Mouse (Mus musculus) stomach, embryonic 16.5 days (tissue): ENCODE measurements around the gene Cpox. TPM values are rescaled to one million over a fixed set of nuclear protein-coding genes. Genes with fewer than 3 reads are reported as not detected.

Source experiments
- ATAC-seq: fragments of 200-750 bp; cut with Nextera tagmentation; 2 replicates; pipeline ENCODE4 v1.8.0; 2017; ENCODE audit warnings: moderate number of reproducible peaks, moderate TSS enrichment; ENCODE audit not compliant: insufficient read depth, low FRiP score
- H3K27ac ChIP-seq: fragments of 300-500 bp; sonication (generic); 2 replicates; pipeline ENCODE4 v1.5.1; 2014; ENCODE audit warnings: low read length
- H3K27me3 ChIP-seq: fragments of 300-500 bp; sonication (generic); 2 replicates; pipeline ENCODE4 v1.6.1; 2014; ENCODE audit warnings: low read length, control low read depth, mixed read lengths; ENCODE audit not compliant: control insufficient read depth, insufficient read depth
- H3K36me3 ChIP-seq: fragments of 300-500 bp; sonication (generic); 2 replicates; pipeline ENCODE4 v1.6.1; 2014; ENCODE audit warnings: low read length; ENCODE audit not compliant: control insufficient read depth, insufficient read depth
- H3K4me1 ChIP-seq: fragments of 300-500 bp; sonication (generic); 2 replicates; pipeline ENCODE4 v1.6.1; 2014; ENCODE audit warnings: low read length, control low read depth, mixed read lengths; ENCODE audit not compliant: control insufficient read depth, insufficient read depth
- H3K4me2 ChIP-seq: fragments of 300-500 bp; sonication (generic); 2 replicates; pipeline ENCODE4 v1.6.1; 2014; ENCODE audit warnings: low read depth, low read length, mixed read lengths
- H3K4me3 ChIP-seq: fragments of 300-500 bp; sonication (generic); replicated peaks from 2 replicates; pipeline ENCODE4 v1.5.1; 2014; ENCODE audit warnings: mild to moderate bottlenecking, low read length
- H3K9ac ChIP-seq: fragments of 300-500 bp; sonication (generic); 2 replicates; pipeline ENCODE4 v1.6.1; 2014; ENCODE audit warnings: low read length
- H3K9me3 ChIP-seq: fragments of 300-500 bp; sonication (generic); replicated peaks from 2 replicates; pipeline ENCODE4 v1.6.1; 2016; ENCODE audit warnings: low read length, control low read depth; ENCODE audit not compliant: control insufficient read depth
- WGBS: fragments of 180-500 bp; shearing (Covaris S2); extraction: QIAGEN DNeasy Blood & Tissue Kit; methylation state at CpG from one replicate; pipeline ENCODE4 v1.1.7; 2014; 5-methylcytosine and 5-hydroxymethylcytosine counted together
- polyA plus RNA-seq: library from polyadenylated mRNA; unstranded; fragments of >200 nt; fragmentation: Nextera tagmentation; extraction: Ambion mirVana; gene quantifications from 2 replicates; pipeline ENCODE4 v1.2.1, GENCODE M21; 2015

Gene Cpox
- polyA plus RNA-seq, 1 experiment from 2014 or later, result 40.4 TPM

GRCm38 (mm10) chr16:58685548-58686537, 15.8 kb downstream of the Cpox start:
- Histone ChIP-seq H3K27ac (no peak overlapping the region), H3K4me1 (no peaks in the 10 kb centered on the region), H3K4me3 (no peak overlapping the region), H3K4me2 (no peak overlapping the region), H3K9me3 (no peaks in the 10 kb centered on the region), H3K9ac (no peak overlapping the region), H3K36me3 (peaks cover under 1% of the 10 kb centered on the region; the same call in 1 of the 2 replicates), H3K27me3 (no peaks in the 10 kb centered on the region)
- no peak for ATAC-seq
- 69% methylated on average over 20 of the region's 20 CpGs for WGBS

DNA sequence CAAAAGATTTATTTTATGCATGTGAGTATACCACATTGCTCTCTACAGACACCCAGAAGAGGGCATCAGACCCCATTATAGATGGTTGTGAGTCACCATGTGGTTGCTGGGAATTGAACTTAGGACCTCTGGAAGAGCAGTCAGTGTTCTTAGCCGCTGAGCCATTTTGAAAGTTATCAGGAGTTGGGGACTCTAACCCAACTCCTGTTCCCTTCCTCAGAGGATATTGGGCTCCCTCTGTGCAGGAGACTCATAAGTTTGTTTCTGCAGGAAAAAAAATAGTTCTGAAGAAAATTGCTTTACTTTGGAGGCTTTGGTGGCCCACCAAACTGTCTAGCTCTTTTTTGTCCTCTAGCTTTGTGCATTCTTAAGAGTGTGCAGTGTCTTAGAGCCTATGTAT, 18.4 kb downstream of the Cpox start:
- Histone ChIP-seq H3K4me1 (no peaks in the 10 kb centered on the region), H3K36me3 (no peaks in the 10 kb centered on the region), H3K27ac (no peak overlapping the region), H3K9ac (no peak overlapping the region), H3K27me3 (no peaks in the 10 kb centered on the region), H3K9me3 (no peaks in the 10 kb centered on the region), H3K4me3 (no peak overlapping the region), H3K4me2 (no peak overlapping the region)
- ATAC-seq, result no peak
- WGBS, result 82% methylated on average over 1 of the region's 1 CpGs

GRCm38 (mm10) chr16:58689555-58690169, 19.6 kb downstream of the Cpox start:
- Histone ChIP-seq H3K9me3 (no peaks in the 10 kb centered on the region), H3K9ac (no peak overlapping the region), H3K27me3 (no peaks in the 10 kb centered on the region), H3K27ac (no peak overlapping the region), H3K36me3 (no peaks in the 10 kb centered on the region), H3K4me2 (no peak overlapping the region), H3K4me3 (no peak overlapping the region), H3K4me1 (no peaks in the 10 kb centered on the region)
- no peak for ATAC-seq
- WGBS, result 79% methylated on average over 5 of the region's 5 CpGs

DNA sequence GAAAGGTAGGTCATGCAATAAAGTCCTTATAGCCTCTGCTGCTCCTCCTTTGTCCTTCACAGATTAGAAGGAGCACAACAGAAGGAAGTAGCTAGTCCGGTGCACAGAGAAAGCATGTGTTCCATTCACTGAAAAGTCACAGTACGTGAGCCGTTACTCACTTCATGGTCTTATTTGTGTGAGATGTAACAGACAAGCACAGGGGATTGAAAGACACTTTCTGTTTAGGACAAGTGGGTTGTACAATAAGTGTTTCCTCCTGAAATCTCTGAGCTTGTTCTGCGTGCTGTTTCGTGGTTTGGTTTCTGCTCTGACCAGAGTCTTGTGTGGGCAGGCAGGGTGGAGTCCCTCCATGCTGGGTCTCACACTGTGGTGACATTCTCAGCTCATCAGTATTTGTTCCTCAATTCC, 20.2 kb downstream of the Cpox start:
- Histone ChIP-seq H3K27me3 (no peaks in the 10 kb centered on the region), H3K9me3 (no peaks in the 10 kb centered on the region), H3K4me1 (no peaks in the 10 kb centered on the region), H3K4me3 (no peak overlapping the region), H3K9ac (no peak overlapping the region), H3K4me2 (no peak overlapping the region), H3K36me3 (no peaks in the 10 kb centered on the region), H3K27ac (no peak overlapping the region)
- 84% methylated on average over 5 of the region's 5 CpGs for WGBS
- no peak for ATAC-seq

GRCm38 (mm10) chr16:58694091-58694490, 24.0 kb downstream of the Cpox start:
- Histone ChIP-seq H3K4me2 (no peak overlapping the region), H3K4me1 (no peaks in the 10 kb centered on the region), H3K36me3 (no peaks in the 10 kb centered on the region), H3K27ac (no peak overlapping the region), H3K4me3 (no peak overlapping the region), H3K9me3 (no peaks in the 10 kb centered on the region), H3K27me3 (no peaks in the 10 kb centered on the region), H3K9ac (no peak overlapping the region)
- 81% methylated on average over 5 of the region's 5 CpGs for WGBS
- no peak for ATAC-seq

DNA sequence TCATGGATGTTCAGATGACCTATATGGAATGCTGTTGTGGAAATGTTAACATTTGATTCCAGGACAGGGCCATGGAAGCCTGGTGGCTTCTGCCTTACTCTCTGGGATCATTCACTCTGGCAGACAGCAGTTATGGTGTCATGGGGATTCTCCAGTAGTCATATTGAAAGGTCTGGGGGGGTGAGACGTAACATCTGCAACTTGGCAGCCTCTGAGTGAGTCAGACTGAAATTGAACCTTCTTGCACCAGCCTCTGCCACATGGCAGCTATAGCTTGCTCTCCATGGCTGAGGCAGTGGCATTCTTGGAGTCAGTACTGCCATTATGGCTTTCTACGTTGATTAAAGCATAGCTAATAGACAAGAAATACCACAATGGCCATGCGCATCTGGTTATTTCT, 26.7 kb downstream of the Cpox start:
- Histone ChIP-seq H3K4me3 (no peak overlapping the region), H3K27ac (no peak overlapping the region), H3K36me3 (no peaks in the 10 kb centered on the region), H3K9me3 (no peaks in the 10 kb centered on the region), H3K4me1 (no peaks in the 10 kb centered on the region), H3K27me3 (no peaks in the 10 kb centered on the region), H3K9ac (no peak overlapping the region), H3K4me2 (no peak overlapping the region)
- 86% methylated on average over 3 of the region's 3 CpGs for WGBS
- ATAC-seq, result no peak

GRCm38 (mm10) chr16:58697261-58697660, 27.2 kb downstream of the Cpox start:
- 92% methylated on average over 1 of the region's 1 CpGs for WGBS
- no peak overlapping the region for H3K4me3 ChIP-seq
- no peaks in the 10 kb centered on the region for H3K27me3 ChIP-seq
- no peaks in the 10 kb centered on the region for H3K4me1 ChIP-seq
- no peaks in the 10 kb centered on the region for H3K9me3 ChIP-seq
- ATAC-seq, result no peak
- no peak overlapping the region for H3K27ac ChIP-seq
- no peaks in the 10 kb centered on the region for H3K36me3 ChIP-seq
- no peak overlapping the region for H3K9ac ChIP-seq
- no peak overlapping the region for H3K4me2 ChIP-seq

DNA sequence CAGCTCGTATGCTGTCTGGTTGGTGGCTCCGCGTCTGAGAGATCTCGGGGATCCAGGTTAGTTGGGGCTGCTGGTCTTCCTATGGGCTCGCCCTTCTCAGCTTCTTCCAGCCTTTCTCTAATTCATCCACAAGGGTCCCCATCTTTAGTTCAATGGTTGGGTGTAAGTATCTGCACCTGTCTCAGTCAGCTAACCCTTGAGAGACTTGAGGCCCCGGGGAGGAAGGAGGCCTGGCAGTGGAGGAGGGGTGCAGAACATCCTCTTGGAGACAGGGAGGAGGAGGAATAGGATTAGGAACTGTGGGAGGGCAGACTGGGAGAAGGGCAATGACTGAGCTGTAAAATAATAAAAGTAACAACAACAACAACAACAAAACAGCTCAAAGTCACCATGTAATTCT, 30.1 kb downstream of the Cpox start:
- ATAC-seq, result no peak
- Histone ChIP-seq H3K27ac (no peak overlapping the region), H3K36me3 (no peaks in the 10 kb centered on the region), H3K9ac (no peak overlapping the region), H3K4me1 (0 out of 2 replicates have a peak, but pooled peaks cover 8% of the 10 kb centered on the region), H3K9me3 (no peaks in the 10 kb centered on the region), H3K27me3 (no peaks in the 10 kb centered on the region), H3K4me3 (no peak overlapping the region), H3K4me2 (no peak overlapping the region)
- 86% methylated on average over 6 of the region's 6 CpGs for WGBS

GRCm38 (mm10) chr16:58700816-58701424, 30.8 kb downstream of the Cpox start:
- H3K9ac ChIP-seq, result no peak overlapping the region
- H3K9me3 ChIP-seq, result no peaks in the 10 kb centered on the region
- no peak overlapping the region for H3K4me2 ChIP-seq
- H3K27me3 ChIP-seq, result no peaks in the 10 kb centered on the region
- H3K27ac ChIP-seq, result no peak overlapping the region
- no peak for ATAC-seq
- 82% methylated on average over 12 of the region's 12 CpGs for WGBS
- no peaks in the 10 kb centered on the region for H3K36me3 ChIP-seq
- H3K4me3 ChIP-seq, result no peak overlapping the region
- 0 out of 2 replicates have a peak, but pooled peaks cover 8% of the 10 kb centered on the region for H3K4me1 ChIP-seq
